Mouse (Mus musculus) heart, postnatal 10 days (tissue): ENCODE data around the gene 4922502D21Rik. TPM values are rescaled to one million over a fixed set of nuclear protein-coding genes. Genes with fewer than 3 reads are reported as not detected.
"Not testable (repeated sequence)": the region's sequence is repeated elsewhere in the genome, so short reads cannot be mapped to it uniquely, and the experiment has no call there.

Experiments
- DNase-seq, 2 experiments: peaks; one replicate each; pipeline ENCODE4 v3.0.0; 2021
- intact Hi-C: fragments of 180-260 bp; cut with DNase I; formaldehyde crosslinking; loops from one replicate; pipeline ENCODE4 v1.15.1; 2025
- total RNA-seq, 2 experiments: library from RNA; stranded (reverse); gene quantifications; 2 replicates each; pipeline ENCODE4 v1.2.3; 2021

4922502D21Rik gene
- not detected for total RNA-seq

DNA sequence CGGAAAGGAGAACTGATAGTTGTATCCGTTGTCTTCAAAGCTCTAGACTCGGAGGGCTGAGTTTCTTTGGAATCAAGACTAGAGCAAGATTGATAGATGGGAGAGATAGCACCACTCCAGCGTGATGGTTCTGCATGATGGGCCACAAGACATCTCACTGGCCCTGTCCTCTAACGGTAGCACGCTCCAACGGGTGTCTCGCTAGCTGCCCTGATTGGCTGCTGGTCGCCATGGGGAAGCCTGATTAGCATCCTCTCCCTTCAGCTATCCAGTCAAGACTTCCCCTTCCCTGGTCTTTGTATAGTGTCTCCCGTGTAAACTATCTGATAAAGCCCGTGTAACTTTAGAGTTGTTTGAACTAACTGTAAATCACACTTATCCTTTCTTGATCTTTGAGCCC, at the start of gene 4922502D21Rik:
4922502D21Rik (minus strand) TSS at position 187 of the 400 bp plus-strand sequence.
- no peak for DNase-seq
- intact Hi-C loops: loop anchor here (5.0 kb wide), 1 partner anchor 36 kb away; no protein-coding TSS in a partner anchor

DNA sequence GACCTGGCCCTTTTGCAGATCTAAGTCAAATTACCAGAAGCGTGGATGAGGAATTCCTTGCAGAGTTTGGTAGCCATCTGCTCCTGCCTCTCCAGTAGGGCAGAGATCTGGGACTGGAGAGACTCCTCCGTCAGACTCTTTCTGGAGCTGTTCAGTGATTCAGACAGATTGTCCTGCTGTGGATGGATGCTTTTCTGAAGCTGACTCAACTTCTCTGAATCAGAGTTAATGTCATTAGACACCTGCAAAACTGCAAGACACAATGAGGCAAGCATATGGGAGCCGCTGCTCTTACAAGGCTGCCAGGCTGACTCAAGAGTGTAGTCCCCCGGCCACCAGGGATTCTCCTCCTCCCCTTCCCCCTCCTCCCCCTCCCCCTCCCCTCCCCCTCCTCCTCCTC, 48.9 kb upstream of the 4922502D21Rik start:
- DNase-seq: no peak
- intact Hi-C loops: no loop called here

- DNase-seq: no peak
- intact Hi-C loops: no loop called here
Measured at GRCm38 (mm10) chr6:129374937-129375471, 43.4 kb upstream of the 4922502D21Rik start.

DNA sequence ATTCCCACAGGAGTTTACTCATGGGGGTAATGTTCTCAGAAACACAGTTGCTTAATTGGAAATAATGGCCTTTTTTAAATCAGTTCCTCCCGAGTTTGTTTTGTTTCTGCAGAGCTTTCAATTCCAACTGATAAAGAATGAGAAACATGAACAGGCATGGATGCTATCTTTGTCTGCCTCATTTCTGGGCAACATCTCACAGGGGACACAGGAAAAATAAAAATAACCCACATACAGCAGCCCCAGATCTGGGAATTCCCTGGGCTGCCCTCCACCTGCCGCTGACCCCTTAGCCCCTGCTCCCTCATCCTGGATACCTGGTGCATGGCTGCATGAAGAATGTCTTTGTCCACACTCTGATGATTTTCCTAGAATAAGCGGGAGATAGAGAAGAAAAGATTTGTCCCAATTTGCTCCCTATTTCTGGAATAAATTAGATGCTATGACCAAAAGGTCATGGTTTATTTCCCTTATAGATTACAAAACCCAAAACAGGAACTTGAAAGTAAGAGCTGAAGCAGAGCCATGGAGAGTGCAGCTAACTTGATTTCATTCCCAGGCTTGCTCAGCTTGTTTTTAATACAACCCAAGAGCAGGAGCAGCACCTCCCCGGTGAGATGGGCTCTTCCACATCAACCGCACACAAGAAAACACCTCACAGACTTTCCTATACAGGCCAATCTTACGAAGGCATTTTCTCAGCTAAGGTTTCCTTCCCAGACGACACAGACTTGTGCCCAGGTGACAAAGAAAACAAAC, 38.0 kb upstream of the 4922502D21Rik start:
- intact Hi-C loops: loop anchor here (5.0 kb wide), 1 partner anchor 37 kb away; the partner anchor contains the start of gene 4922502D21Rik
- no peak for DNase-seq

DNA sequence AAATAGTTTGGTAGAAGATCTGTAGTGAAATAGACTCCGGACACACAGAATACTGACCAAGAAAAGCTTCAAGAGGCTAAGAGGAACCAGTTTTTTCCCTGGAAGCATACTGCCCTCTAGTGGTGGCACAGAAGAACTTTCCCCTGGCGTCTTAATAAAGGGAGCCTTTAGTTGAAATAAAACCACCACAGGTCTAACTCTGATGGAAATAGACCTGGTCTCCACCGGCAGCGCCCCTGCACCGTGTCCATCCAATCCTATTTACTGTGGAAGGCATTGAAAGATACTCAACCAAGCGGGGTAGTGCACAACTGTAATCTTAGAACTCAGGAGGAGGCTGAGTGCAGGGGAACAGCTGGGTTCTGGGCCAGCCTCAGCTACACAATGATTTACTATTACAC, 34.4 kb upstream of the 4922502D21Rik start:
- intact Hi-C loops: loop anchor here (2.0 to 5.0 kb wide), 2 partner anchors 34 to 511 kb away; partner anchors contain the start of gene 4922502D21Rik
- DNase-seq: peak; percentile 55 to 73

- no peak for DNase-seq
- intact Hi-C loops: loop anchor here (1.0 to 5.0 kb wide), 2 partner anchors 101 to 277 kb away; no protein-coding TSS in a partner anchor
Measured at GRCm38 (mm10) chr6:129363942-129364341, 32.3 kb upstream of the 4922502D21Rik start.

DNA sequence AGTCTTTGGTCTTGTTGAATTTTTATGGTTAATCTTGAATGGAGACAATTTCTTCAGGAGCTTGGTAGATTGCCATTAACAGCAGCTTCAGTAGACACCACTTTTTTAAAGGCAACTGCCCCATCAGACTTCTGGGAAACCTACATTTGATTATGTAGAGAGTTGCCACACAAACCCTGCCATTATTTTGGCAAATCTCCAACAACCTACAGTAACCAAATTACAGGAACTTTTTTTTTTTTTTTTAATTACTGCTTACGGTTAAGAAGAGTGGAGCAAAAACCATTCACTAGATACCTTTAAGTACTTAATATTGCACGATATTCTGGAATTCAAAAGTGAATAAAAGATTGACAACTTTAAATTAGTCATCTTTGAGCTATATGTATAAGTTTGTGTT, 27.9 kb upstream of the 4922502D21Rik start:
- intact Hi-C loops: no loop called here
- no peak for DNase-seq

DNA sequence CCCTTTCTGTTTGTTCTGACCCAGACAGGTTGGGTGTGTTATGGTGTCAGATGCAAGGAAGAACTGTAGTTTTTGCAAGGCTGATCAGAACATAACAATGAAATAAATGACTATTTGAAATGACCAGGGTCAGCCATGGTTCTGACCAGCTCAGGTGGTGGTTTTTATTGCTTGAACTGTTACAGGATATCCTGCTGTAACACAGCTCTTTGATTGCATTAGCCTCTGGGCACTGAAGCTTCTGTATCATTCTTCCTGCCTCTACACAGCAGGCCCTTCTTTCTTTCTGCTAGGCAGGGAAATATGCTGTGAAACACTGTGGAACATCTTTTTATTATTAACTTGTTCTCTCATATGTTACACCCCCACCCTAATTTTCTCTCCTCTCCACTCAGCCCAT, 24.8 kb upstream of the 4922502D21Rik start:
- intact Hi-C loops: no loop called here
- no peak for DNase-seq

DNA sequence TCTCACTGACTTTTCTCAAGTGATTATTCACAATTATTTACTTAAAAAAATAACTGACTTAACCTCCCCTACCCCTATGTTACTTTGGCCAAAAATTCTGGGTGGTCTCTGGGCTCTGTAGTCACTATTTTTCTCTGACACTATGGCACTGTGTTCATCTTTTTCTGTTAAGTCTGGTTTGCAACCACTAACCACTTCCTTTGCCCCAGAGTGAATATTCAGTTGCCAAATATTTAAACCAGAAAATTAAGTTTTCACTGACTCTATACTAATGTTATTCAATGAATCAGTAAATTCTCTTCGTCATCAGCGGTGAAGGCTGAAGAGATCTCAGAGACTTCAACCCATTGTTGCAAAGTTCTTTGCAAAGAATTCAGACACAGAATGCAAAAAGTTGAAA, 24.2 kb upstream of the 4922502D21Rik start:
- DNase-seq: no peak
- intact Hi-C loops: no loop called here

- DNase-seq: no peak
- intact Hi-C loops: no loop called here
Measured at GRCm38 (mm10) chr6:129351091-129351490, 19.5 kb upstream of the 4922502D21Rik start.

- intact Hi-C loops: no loop called here
- no peak for DNase-seq
Measured at GRCm38 (mm10) chr6:129349524-129350352, 18.1 kb upstream of the 4922502D21Rik start.

DNA sequence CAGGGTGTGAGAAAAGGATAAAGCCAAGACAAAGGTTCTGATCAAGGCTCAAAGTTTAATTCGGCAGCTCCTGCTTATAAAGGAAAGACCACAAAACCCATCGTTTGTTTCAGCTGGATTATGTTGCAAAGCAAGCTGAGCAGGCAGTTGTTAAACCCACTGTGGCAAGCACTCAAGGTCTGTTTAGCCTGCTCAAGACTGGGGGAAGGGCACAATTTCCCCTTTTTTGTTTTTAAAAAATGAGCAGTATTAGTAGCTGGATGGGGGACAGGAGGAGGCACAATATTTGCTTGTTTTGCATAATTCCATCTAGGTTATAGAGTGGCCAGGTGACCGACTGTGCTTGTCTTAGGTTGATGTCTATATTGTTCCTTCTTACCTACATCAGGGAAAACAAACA, 12.8 kb upstream of the 4922502D21Rik start:
- no peak for DNase-seq
- intact Hi-C loops: no loop called here

DNA sequence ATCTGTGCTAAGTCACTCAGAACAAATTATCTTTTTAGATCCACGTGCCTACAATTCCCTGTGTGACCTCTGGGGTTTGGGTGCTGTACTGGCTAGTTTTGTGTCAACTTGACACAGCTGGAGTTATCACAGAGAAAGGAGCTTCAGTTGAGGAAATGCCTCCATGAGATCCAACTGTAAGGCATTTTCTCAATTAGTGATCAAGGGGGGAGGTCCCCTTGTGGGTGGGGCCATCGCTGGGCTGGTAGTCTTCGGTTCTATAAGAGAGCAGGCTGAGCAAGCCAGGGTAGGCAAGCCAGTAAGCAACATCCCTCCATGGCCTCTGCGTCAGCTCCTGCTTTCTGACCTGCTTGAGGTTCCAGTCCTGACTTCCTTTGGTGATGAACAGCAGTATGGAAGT, 10.8 kb upstream of the 4922502D21Rik start, which contains the start of gene Clec12a:
Clec12a (plus strand) TSS at position 301 of the 400 bp plus-strand sequence.
- DNase-seq, intact Hi-C loops: not testable (repeated sequence)

- DNase-seq: no peak
- intact Hi-C loops: no loop called here
Measured at GRCm38 (mm10) chr6:129337751-129338150, 6.2 kb upstream of the 4922502D21Rik start.

DNA sequence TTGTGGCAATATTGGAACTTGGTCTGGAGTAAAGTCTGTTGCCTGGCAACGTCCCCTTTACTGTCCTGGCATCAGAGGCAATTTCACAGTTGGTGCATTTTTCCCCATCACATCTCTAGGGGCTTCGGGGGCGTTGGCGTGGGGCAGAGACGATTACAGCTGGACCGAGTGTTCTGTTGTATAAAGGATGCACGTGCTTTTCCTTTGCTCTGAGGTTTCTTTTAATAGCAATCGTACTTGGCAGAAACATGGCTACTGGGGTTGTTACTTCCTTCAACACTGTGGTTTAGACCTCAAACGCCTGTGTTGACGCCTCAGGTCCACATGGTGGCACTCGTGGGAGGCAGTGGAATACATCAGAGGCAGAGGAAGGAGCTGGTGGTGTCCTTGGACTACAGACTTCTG, 2.1 kb upstream of the 4922502D21Rik start:
- DNase-seq: peak; percentile 69 to 71
- intact Hi-C loops: loop anchor here (5.0 kb wide), 1 partner anchor 34 kb away; no protein-coding TSS in a partner anchor

DNA sequence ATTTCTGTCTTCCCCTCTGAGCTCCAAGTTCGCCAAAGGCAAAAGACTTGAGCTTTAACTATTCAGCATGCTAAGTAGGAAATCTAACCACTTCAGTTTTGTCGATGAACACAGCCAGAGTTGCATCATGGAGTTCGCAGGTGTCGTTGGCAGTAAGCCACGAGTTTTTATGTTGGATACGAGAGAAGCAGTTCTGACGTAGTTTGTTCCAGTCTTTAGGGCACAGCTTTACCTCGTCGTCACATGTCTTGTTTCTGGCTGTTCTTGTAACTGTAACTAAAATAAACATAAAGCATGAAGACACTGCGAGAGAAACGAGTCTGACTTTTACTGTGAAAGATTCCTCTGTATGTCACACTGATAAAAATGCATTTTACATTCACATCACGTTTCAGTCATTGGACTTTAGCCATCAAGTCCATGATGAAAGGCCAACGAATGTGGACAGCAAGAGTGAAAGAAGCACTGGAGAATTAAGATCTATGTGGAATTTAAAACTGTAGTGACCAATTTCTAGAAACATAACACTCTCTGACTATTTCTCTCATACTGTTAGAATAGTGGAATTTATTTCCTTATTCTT, 4.9 kb downstream of the 4922502D21Rik start:
- no peak for DNase-seq
- intact Hi-C loops: no loop called here

GRCm38 (mm10) chr6:129326016-129326415, 5.6 kb downstream of the 4922502D21Rik start:
- intact Hi-C loops: no loop called here
- no peak for DNase-seq

DNA sequence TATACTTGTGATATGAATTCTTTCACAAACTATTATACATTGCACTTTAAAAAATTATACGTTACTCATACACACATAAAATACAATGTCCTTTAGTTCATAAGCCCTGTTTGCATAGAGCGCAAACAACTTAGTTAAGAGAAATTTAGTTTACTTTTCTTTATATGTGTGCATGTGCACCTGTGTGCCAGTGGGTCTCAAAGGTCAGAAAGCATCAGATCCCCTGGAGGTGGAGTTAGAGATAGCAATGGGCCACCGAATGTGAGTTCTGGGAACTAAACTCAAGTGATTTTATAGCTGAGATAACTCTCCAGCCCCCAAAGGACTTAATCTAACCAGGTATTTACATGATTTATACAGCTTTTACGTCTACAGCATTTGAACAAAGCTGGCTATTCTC, 12.3 kb downstream of the 4922502D21Rik start:
- intact Hi-C loops: no loop called here
- no peak for DNase-seq

DNA sequence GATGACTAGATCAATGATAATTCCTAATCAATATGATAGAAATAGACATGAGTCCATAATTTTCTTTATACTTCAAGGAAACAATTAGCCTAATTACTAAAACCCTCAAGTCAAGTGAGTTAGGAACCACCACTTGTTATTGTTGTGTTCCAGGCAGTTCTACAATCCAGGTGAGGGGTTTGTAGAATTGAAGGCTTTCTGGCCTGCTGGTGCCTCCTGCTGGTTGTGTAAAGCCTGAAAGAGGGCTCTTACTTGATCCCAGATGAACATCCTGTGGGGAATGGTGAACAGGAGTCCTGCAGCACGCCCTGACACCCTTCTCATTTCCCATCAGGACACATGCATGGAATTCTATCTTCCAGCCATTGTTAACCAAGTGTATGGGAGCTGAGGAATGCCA, 13.2 kb downstream of the 4922502D21Rik start:
- intact Hi-C loops: no loop called here
- no peak for DNase-seq

DNA sequence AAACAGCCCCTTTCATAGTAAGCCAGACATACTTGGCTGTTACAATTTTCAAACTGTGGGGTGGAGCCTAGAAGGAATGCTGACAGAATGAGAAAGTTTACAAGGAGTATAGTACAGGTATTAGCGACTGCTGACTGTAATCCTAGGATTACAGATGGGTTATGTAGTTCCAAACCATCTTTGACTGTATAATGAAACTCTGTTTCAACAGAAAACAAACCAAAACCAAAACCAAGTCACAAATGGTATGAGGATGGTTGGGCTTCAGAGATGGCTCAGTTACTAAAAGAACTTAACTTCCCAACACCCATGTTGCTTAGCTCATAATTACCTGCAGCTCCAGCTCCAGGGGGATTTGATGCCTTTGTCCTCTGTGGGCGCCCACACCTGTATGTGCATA, 15.1 kb downstream of the 4922502D21Rik start:
- intact Hi-C loops: no loop called here
- DNase-seq: no peak

DNA sequence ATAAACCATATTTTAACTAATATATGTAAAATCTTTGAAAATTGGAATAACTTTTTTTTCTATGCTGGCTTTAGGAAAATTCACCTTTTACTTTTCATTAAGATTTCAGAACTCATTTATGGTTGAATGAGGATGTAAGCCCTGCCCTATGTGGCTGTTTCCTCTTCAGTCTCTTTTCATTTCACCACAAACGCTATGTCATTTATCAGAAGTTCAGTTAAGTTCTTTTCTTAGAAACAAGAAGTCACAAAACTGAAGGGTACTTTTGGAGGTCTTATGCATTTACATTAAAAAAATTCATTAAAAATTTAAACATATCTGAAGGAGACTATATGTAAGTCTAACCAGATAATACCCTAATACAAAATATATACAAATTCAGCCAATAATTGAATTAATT, 15.9 kb downstream of the 4922502D21Rik start:
- intact Hi-C loops: no loop called here
- no peak for DNase-seq
